Mouse (Mus musculus): ENCODE measurements at regions not wholly inside any gene's neighbourhood (a gene's known extent, or its start where the extent isn't known, plus 50 kb on each side); places are given as distances from the start of the nearest gene placed in this dataset.
A peak's percentile ranks its signal among the peaks of the same experiment; 100 is the strongest.

DNA sequence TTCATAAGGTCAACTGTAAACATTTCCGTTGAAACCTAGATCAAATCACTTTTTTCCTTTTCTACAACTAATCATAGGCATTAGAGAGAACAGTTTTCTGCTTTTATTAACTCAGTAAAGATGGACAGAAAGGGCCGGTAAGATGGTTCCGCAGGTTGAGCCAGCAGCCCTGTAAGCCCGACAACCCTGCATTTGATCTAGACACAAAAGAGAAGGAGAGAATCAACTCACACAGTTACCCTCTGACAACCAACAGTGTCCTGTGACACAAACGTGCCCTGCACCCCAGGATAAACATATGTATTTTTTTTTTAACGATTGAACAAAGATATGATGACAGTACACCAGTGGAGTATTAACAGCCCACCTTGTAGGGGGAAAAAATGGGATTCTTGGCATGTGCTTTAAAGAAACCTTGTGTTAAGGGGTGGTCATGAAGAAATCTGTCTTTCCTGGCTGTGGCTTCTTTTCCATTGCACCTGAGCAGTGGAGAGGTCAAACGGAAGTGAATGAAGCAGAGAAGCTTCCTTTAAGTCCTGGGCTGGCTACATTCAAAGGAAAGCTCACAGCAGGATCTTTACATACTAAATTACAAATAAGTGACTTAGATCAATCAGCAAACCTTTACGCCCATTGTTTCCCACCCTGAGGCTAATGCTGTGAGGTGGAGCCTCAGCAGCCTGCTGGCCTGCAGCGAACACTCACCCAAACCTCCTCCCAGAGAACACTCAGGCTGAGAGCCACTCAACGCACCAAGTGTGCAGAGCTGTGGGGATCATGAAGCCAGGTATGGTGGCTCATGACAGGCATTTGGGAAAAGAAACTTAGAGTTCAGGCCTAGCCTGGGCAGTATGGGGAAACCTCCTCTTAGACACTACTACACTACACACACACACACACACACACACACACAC lies 66.8 kb upstream of the Arhgap29 start:
- 20% methylated on average over 10 of the region's 10 CpGs for WGBS
- Histone ChIP-seq H3K4me1 (ENCODE audit: control insufficient read depth, insufficient read depth, low read length) (peaks cover 6% of the 10 kb centered on the region), H3K4me3 (ENCODE audit: low read length) (no peak overlapping the region), H3K27me3 (ENCODE audit: control insufficient read depth, insufficient read depth, low read length) (no peaks in the 10 kb centered on the region), H3K9me3 (ENCODE audit: control insufficient read depth, low read length) (no peaks in the 10 kb centered on the region), H3K4me2 (replicated peaks; ENCODE audit: low read depth, low read length) (peak overlapping the region; percentile 17; the same call in 1 of the 2 replicates), H3K36me3 (ENCODE audit: control insufficient read depth, insufficient read depth, low read length) (no peaks in the 10 kb centered on the region), H3K9ac (ENCODE audit: low read depth, low read length) (no peak overlapping the region), H3K27ac (ENCODE audit: low read depth, low read length) (0 out of 2 replicates have a peak overlapping the region, but pooled peaks have one; percentile 17)
- 0 out of 2 replicates have a peak, but pooled peaks have one; percentile 4 for ATAC-seq (ENCODE audit: low FRiP score, low TSS enrichment)

DNA sequence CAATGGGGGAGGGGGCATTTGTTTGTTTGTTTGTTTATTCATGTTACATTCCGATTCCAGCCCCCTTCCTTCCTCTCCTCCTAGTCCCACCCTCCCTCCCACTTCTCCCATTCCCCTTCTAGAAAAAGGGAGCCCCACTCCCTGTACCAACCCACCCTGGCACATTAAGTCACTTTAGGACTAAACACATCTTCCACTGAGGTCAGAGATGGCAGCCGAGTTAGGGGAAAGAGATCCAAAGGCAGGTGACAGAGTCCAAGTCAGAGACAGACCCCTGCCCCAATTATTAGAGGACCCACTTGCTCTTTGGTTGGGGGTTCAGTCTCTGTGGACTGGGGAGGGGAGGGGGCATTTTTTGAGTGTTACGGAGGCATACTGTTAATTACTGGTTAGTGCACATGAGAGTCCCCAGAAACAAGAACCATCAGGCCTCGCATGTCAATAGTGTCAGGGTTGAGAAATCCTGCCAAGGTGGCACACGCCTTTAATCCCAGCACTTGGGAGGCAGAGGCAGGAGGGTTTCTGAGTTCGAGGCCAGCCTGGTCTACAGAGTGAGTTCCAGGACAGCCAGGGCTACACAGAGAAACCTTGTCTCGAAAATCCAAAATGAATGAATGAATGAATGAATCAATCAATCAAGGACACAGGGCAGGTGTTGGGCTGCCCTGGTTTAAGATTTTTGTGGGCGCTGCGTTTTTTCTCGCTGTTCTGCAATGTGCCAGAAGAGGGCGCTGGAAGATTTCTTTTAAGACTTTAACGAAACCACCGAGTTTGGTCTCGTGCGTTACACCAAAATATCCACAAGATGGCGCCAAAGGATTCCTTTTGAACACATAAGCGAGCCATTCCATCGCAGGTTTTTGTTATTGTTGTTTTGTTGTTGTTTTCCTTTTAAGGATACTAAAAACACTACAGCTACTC lies 67.8 kb upstream of the Arhgap29 start:
- Histone ChIP-seq H3K36me3 (ENCODE audit: control insufficient read depth, insufficient read depth, low read length) (no peaks in the 10 kb centered on the region), H3K4me2 (replicated peaks; ENCODE audit: low read depth, low read length) (no peak overlapping the region), H3K9ac (ENCODE audit: low read depth, low read length) (no peak overlapping the region), H3K27me3 (ENCODE audit: control insufficient read depth, insufficient read depth, low read length) (no peaks in the 10 kb centered on the region), H3K4me3 (ENCODE audit: low read length) (no peak overlapping the region), H3K4me1 (ENCODE audit: control insufficient read depth, insufficient read depth, low read length) (peaks cover 6% of the 10 kb centered on the region), H3K27ac (ENCODE audit: low read depth, low read length) (no peak overlapping the region), H3K9me3 (ENCODE audit: control insufficient read depth, low read length) (no peaks in the 10 kb centered on the region)
- peak; percentile 58 for ATAC-seq (ENCODE audit: low FRiP score, low TSS enrichment)
- WGBS, result 24% methylated on average over 18 of the region's 18 CpGs

DNA sequence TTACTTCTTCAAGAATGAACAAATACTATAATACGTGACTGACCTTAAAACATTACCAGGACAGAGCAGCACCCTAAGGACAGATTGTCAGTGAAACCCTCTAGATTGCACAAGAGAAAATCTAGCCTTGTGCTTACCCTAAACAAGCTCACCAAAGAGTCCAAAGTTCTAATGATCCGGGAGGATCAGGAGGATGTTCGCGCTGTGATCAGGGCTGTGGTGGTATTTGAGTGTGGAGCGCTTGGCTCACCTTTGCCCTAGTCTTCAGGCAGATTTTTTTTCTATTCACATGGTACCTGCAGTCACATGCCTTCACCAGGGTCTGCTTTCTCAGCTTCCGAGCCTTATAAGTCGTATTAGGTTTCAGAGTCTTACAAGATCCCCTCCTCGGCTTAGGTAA lies 65.3 kb upstream of the Abcd3 start:
- H3K9ac ChIP-seq (ENCODE audit: low read depth, low read length), result no peak overlapping the region

DNA sequence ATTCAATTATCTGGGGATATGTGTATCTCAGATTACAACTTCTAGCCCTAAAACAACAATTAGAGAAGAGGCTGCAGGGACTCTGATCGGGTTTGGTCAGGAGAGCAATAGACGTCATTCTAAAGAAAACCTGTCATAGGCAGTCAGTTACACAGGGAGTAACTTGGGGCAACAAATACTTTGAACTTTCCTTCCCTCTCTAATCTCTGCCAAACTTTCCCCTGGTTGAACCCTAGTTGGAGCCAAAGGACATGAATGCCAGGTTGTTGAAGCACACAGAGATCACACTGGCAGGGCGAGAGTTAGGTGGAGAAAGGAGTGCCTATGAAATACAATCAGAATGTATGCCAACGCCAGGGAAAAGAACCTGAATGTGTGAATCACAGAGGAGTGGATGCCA lies 60.0 kb upstream of the Abcd3 start:
- Histone ChIP-seq H3K9ac (ENCODE audit: low read depth, low read length) (no peak overlapping the region), H3K4me3 (ENCODE audit: low read length) (no peak overlapping the region), H3K27me3 (ENCODE audit: control insufficient read depth, insufficient read depth, low read length) (no peaks in the 10 kb centered on the region), H3K4me2 (replicated peaks; ENCODE audit: low read depth, low read length) (no peak overlapping the region), H3K36me3 (ENCODE audit: control insufficient read depth, insufficient read depth, low read length) (no peaks in the 10 kb centered on the region), H3K4me1 (ENCODE audit: control insufficient read depth, insufficient read depth, low read length) (no peaks in the 10 kb centered on the region), H3K9me3 (ENCODE audit: control insufficient read depth, low read length) (no peaks in the 10 kb centered on the region), H3K27ac (ENCODE audit: low read depth, low read length) (no peak overlapping the region)
- no peak for ATAC-seq (ENCODE audit: low FRiP score, low TSS enrichment)
- WGBS, result 64% methylated on average over 4 of the region's 4 CpGs

More for the DNA sequence above, 65.3 kb upstream of the Abcd3 start:
- 66% methylated on average over 8 of the region's 8 CpGs for WGBS
- no peak for ATAC-seq (ENCODE audit: low FRiP score, low TSS enrichment)
- H3K4me2 ChIP-seq (replicated peaks; ENCODE audit: low read depth, low read length), result no peak overlapping the region
- no peaks in the 10 kb centered on the region for H3K9me3 ChIP-seq (ENCODE audit: control insufficient read depth, low read length)
- no peaks in the 10 kb centered on the region for H3K36me3 ChIP-seq (ENCODE audit: control insufficient read depth, insufficient read depth, low read length)
- H3K27me3 ChIP-seq (ENCODE audit: control insufficient read depth, insufficient read depth, low read length), result no peaks in the 10 kb centered on the region
- H3K4me3 ChIP-seq (ENCODE audit: low read length), result no peak overlapping the region
- H3K27ac ChIP-seq (ENCODE audit: low read depth, low read length), result no peak overlapping the region
- peaks cover 1% of the 10 kb centered on the region for H3K4me1 ChIP-seq (ENCODE audit: control insufficient read depth, insufficient read depth, low read length)

DNA sequence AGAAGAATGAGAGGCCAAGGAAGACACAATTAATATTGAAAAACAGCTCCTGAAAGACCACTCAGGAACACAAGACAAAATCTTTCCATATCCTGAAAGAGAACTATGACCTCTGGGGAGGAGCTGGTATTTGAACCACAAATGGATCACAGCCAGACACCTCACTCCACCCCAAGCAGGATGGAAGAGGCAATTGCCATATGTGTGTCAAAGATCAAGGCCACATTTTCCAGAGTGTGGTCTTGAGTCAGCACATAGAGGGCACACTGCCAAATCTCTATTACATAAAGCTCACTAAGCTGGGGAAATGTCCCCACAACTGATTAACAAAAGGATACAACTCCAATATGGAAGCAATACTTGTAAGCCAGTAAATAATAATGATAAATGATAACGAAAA lies 59.5 kb upstream of the Abcd3 start:
- H3K9me3 ChIP-seq (ENCODE audit: control insufficient read depth, low read length), result no peaks in the 10 kb centered on the region
- no peaks in the 10 kb centered on the region for H3K4me1 ChIP-seq (ENCODE audit: control insufficient read depth, insufficient read depth, low read length)
- H3K9ac ChIP-seq (ENCODE audit: low read depth, low read length), result no peak overlapping the region
- H3K4me3 ChIP-seq (ENCODE audit: low read length), result no peak overlapping the region
- no peaks in the 10 kb centered on the region for H3K27me3 ChIP-seq (ENCODE audit: control insufficient read depth, insufficient read depth, low read length)
- H3K36me3 ChIP-seq (ENCODE audit: control insufficient read depth, insufficient read depth, low read length), result no peaks in the 10 kb centered on the region
- ATAC-seq (ENCODE audit: low FRiP score, low TSS enrichment), result no peak
- no peak overlapping the region for H3K27ac ChIP-seq (ENCODE audit: low read depth, low read length)
- no peak overlapping the region for H3K4me2 ChIP-seq (replicated peaks; ENCODE audit: low read depth, low read length)
- WGBS, result 84% methylated on average over 1 of the region's 1 CpGs

DNA sequence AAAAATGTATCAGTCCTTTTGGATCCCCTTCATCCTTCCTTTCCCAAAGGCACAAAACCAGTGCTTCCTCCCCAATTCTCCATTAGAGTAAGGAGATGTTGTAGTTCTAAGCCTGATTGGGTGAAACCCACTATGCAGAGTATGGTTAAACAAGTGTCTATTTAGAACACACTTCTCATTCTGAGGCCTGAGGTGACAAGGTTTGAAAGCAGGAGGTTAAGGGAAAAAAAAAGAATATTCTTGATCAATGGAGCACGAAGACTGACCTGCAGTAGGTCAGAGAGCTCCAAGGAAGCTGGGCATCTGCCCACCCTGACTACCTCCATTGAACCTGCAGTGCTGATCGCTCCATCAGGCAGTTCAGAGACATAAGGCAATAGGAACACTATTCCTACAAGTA lies 58.5 kb upstream of the Abcd3 start:
- ATAC-seq (ENCODE audit: low FRiP score, low TSS enrichment), result no peak
- Histone ChIP-seq H3K4me3 (ENCODE audit: low read length) (no peak overlapping the region), H3K36me3 (ENCODE audit: control insufficient read depth, insufficient read depth, low read length) (no peaks in the 10 kb centered on the region), H3K9me3 (ENCODE audit: control insufficient read depth, low read length) (no peaks in the 10 kb centered on the region), H3K27ac (ENCODE audit: low read depth, low read length) (no peak overlapping the region), H3K4me2 (replicated peaks; ENCODE audit: low read depth, low read length) (no peak overlapping the region), H3K27me3 (ENCODE audit: control insufficient read depth, insufficient read depth, low read length) (no peaks in the 10 kb centered on the region), H3K9ac (ENCODE audit: low read depth, low read length) (no peak overlapping the region), H3K4me1 (ENCODE audit: control insufficient read depth, insufficient read depth, low read length) (no peaks in the 10 kb centered on the region)
- WGBS, result 92% methylated on average over 2 of the region's 2 CpGs

DNA sequence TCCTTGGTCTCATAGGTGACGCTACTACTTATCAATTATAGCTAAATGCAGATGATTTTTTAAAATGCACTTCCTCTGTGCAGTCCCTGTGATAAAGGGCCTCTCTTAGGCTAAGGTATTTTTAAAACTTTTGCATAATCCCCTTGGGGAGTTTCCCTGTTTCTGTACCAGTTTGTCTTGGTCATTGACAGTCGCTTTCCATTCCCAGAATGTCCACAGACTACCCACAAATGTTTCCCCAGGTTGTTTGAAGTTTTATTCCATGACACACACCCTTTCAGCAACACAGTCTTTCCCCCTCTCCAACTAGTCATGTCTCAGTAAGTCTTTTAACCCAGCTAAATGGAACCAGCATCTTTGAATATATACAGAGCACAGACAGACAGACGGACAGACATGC lies 57.6 kb upstream of the Abcd3 start:
- no peak overlapping the region for H3K4me2 ChIP-seq (replicated peaks; ENCODE audit: low read depth, low read length)
- H3K27me3 ChIP-seq (ENCODE audit: control insufficient read depth, insufficient read depth, low read length), result no peaks in the 10 kb centered on the region
- no peak overlapping the region for H3K9ac ChIP-seq (ENCODE audit: low read depth, low read length)
- no peak overlapping the region for H3K27ac ChIP-seq (ENCODE audit: low read depth, low read length)
- ATAC-seq (ENCODE audit: low FRiP score, low TSS enrichment), result no peak
- no peaks in the 10 kb centered on the region for H3K36me3 ChIP-seq (ENCODE audit: control insufficient read depth, insufficient read depth, low read length)
- H3K4me1 ChIP-seq (ENCODE audit: control insufficient read depth, insufficient read depth, low read length), result no peaks in the 10 kb centered on the region
- H3K4me3 ChIP-seq (ENCODE audit: low read length), result no peak overlapping the region
- H3K9me3 ChIP-seq (ENCODE audit: control insufficient read depth, low read length), result no peaks in the 10 kb centered on the region
- WGBS, result 88% methylated on average over 3 of the region's 3 CpGs

DNA sequence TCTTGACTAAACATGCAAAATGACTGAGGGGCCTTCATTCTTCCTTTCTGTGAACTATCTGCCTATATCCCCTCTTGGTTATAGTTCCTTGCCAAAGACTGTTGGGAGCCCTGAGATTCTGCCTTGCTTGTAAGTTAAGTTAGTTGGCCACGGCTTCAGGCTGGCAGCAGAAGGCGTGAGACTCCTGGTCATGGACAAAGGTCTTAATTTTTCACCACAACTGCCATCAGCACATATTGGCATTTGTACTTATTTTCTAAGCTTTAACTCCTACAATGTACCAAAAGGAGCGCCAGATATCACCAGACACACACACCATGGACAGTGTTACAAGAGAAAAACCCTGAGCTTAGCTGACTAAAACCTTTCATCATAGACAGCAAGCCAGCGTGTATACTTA lies 56.7 kb upstream of the Abcd3 start:
- no peak overlapping the region for H3K27ac ChIP-seq (ENCODE audit: low read depth, low read length)
- H3K27me3 ChIP-seq (ENCODE audit: control insufficient read depth, insufficient read depth, low read length), result no peaks in the 10 kb centered on the region
- no peak for ATAC-seq (ENCODE audit: low FRiP score, low TSS enrichment)
- no peak overlapping the region for H3K9ac ChIP-seq (ENCODE audit: low read depth, low read length)
- WGBS, result 90% methylated on average over 4 of the region's 4 CpGs
- no peaks in the 10 kb centered on the region for H3K9me3 ChIP-seq (ENCODE audit: control insufficient read depth, low read length)
- no peak overlapping the region for H3K4me3 ChIP-seq (ENCODE audit: low read length)
- no peaks in the 10 kb centered on the region for H3K4me1 ChIP-seq (ENCODE audit: control insufficient read depth, insufficient read depth, low read length)
- H3K4me2 ChIP-seq (replicated peaks; ENCODE audit: low read depth, low read length), result no peak overlapping the region
- H3K36me3 ChIP-seq (ENCODE audit: control insufficient read depth, insufficient read depth, low read length), result no peaks in the 10 kb centered on the region

DNA sequence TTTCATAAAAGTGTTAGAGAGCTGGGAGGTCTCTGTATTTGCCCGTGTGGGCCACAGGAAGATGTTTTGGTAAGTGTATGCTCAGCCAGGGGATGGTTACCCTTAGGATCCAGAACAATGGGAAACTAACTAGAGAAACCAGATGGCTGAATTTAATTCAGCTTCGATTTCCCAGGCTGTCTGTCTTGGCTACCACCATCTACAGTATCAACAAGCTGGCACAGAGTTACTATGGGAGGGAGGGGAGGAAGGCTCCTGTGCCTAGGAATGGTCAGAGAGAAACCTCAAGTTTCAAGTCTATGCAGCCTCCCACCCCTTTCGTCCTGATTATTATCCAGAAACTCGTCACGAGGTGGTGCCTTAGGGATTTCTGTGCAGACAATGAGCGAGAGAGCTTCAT lies 55.6 kb upstream of the Abcd3 start:
- Histone ChIP-seq H3K4me3 (ENCODE audit: low read length) (no peak overlapping the region), H3K36me3 (ENCODE audit: control insufficient read depth, insufficient read depth, low read length) (no peaks in the 10 kb centered on the region), H3K4me2 (replicated peaks; ENCODE audit: low read depth, low read length) (no peak overlapping the region), H3K9ac (ENCODE audit: low read depth, low read length) (no peak overlapping the region), H3K27me3 (ENCODE audit: control insufficient read depth, insufficient read depth, low read length) (no peaks in the 10 kb centered on the region), H3K27ac (ENCODE audit: low read depth, low read length) (no peak overlapping the region), H3K9me3 (ENCODE audit: control insufficient read depth, low read length) (no peaks in the 10 kb centered on the region), H3K4me1 (ENCODE audit: control insufficient read depth, insufficient read depth, low read length) (no peaks in the 10 kb centered on the region)
- ATAC-seq (ENCODE audit: low FRiP score, low TSS enrichment), result no peak
- WGBS, result 79% methylated on average over 6 of the region's 6 CpGs

Data from kidney, embryonic 14.5 days (tissue).